Mouse (Mus musculus): ENCODE data around the gene Fer. TPM values are rescaled to one million over a fixed set of nuclear protein-coding genes. Genes with fewer than 3 reads are reported as not detected.
A peak's percentile ranks its signal among the peaks of the same experiment; 100 is the strongest.

Gene Fer
- total and polyA plus RNA-seq, 2 experiments from 2014 or later = 22.1 to 31.8 TPM

GRCm38 (mm10) chr17:63864171-63864571 lies 1.3 kb downstream of the Fer start:
- Histone ChIP-seq H3K4me1 (ENCODE audit: insufficient read depth) (peaks cover 7% of the 10 kb centered on the region; the same call in 1 of the 2 replicates), H3K9ac (peak overlapping the region; percentile 94), H3K9me3 (ENCODE audit: low read length) (no peaks in the 10 kb centered on the region), H3K4me2 (ENCODE audit: low read depth) (peak overlapping the region; percentile 87), H3K4me3 (ENCODE audit: low read depth, low read length) (peak overlapping the region; percentile 95), H3K27ac (ENCODE audit: low read depth, low read length) (peak overlapping the region; percentile 87), H3K27me3 (ENCODE audit: insufficient read depth, low read length) (no peaks in the 10 kb centered on the region), H3K36me3 (ENCODE audit: insufficient read depth) (no peaks in the 10 kb centered on the region)
- WGBS = 4% methylated on average over 37 of the region's 48 CpGs
- DNase-seq (no peak), ATAC-seq (peak; percentile 58)
- 0 out of 2 replicates have a peak, but pooled peaks have one; percentile 29 for TF ChIP-seq CTCF (IDR thresholded peaks at IDR 0.05; ENCODE audit: low read depth)

GRCm38 (mm10) chr17:63871773-63872172 lies 8.9 kb downstream of the Fer start:
- ATAC-seq = no peak
- TF ChIP-seq CTCF (IDR thresholded peaks at IDR 0.05; ENCODE audit: low read depth) = no peak
- H3K4me3 ChIP-seq (ENCODE audit: low read depth, low read length) = no peak overlapping the region
- no peaks in the 10 kb centered on the region for H3K36me3 ChIP-seq (ENCODE audit: insufficient read depth)
- no peak overlapping the region for H3K27ac ChIP-seq (ENCODE audit: low read depth, low read length)
- no peak overlapping the region for H3K9ac ChIP-seq
- H3K4me2 ChIP-seq (ENCODE audit: low read depth) = no peak overlapping the region
- 91% methylated on average over 7 of the region's 7 CpGs for WGBS
- no peak for DNase-seq
- H3K9me3 ChIP-seq (ENCODE audit: low read length) = no peaks in the 10 kb centered on the region
- no peaks in the 10 kb centered on the region for H3K27me3 ChIP-seq (ENCODE audit: insufficient read depth, low read length)
- no peaks in the 10 kb centered on the region for H3K4me1 ChIP-seq (ENCODE audit: insufficient read depth)

- no peak overlapping the region for H3K9ac ChIP-seq
- H3K36me3 ChIP-seq (ENCODE audit: insufficient read depth) = no peaks in the 10 kb centered on the region
- no peak for TF ChIP-seq CTCF (IDR thresholded peaks at IDR 0.05; ENCODE audit: low read depth)
- no peak overlapping the region for H3K4me3 ChIP-seq (ENCODE audit: low read depth, low read length)
- no peaks in the 10 kb centered on the region for H3K27me3 ChIP-seq (ENCODE audit: insufficient read depth, low read length)
- DNase-seq = no peak
- H3K4me2 ChIP-seq (ENCODE audit: low read depth) = no peak overlapping the region
- H3K4me1 ChIP-seq (ENCODE audit: insufficient read depth) = no peaks in the 10 kb centered on the region
- 68% methylated on average over 4 of the region's 4 CpGs for WGBS
- H3K9me3 ChIP-seq (ENCODE audit: low read length) = no peaks in the 10 kb centered on the region
- ATAC-seq = no peak
- no peak overlapping the region for H3K27ac ChIP-seq (ENCODE audit: low read depth, low read length)
Observed at GRCm38 (mm10) chr17:63878889-63879288, 16.0 kb downstream of the Fer start.

GRCm38 (mm10) chr17:63880009-63880408 lies 17.1 kb downstream of the Fer start:
- Histone ChIP-seq H3K4me3 (ENCODE audit: low read depth, low read length) (no peak overlapping the region), H3K4me2 (ENCODE audit: low read depth) (no peak overlapping the region), H3K27ac (ENCODE audit: low read depth, low read length) (no peak overlapping the region), H3K27me3 (ENCODE audit: insufficient read depth, low read length) (no peaks in the 10 kb centered on the region), H3K9ac (no peak overlapping the region), H3K9me3 (ENCODE audit: low read length) (no peaks in the 10 kb centered on the region), H3K4me1 (ENCODE audit: insufficient read depth) (no peaks in the 10 kb centered on the region), H3K36me3 (ENCODE audit: insufficient read depth) (no peaks in the 10 kb centered on the region)
- WGBS = 84% methylated on average over 4 of the region's 4 CpGs
- TF ChIP-seq CTCF (IDR thresholded peaks at IDR 0.05; ENCODE audit: low read depth) = no peak
- ATAC-seq (no peak), DNase-seq (no peak)

GRCm38 (mm10) chr17:63886988-63887387 lies 24.1 kb downstream of the Fer start:
- Histone ChIP-seq H3K9me3 (ENCODE audit: low read length) (no peaks in the 10 kb centered on the region), H3K36me3 (ENCODE audit: insufficient read depth) (no peaks in the 10 kb centered on the region), H3K9ac (no peak overlapping the region), H3K4me2 (ENCODE audit: low read depth) (no peak overlapping the region), H3K27me3 (ENCODE audit: insufficient read depth, low read length) (no peaks in the 10 kb centered on the region), H3K4me3 (ENCODE audit: low read depth, low read length) (no peak overlapping the region), H3K4me1 (ENCODE audit: insufficient read depth) (no peaks in the 10 kb centered on the region), H3K27ac (ENCODE audit: low read depth, low read length) (no peak overlapping the region)
- no peak for TF ChIP-seq CTCF (IDR thresholded peaks at IDR 0.05; ENCODE audit: low read depth)
- 93% methylated on average over 2 of the region's 2 CpGs for WGBS
- ATAC-seq = no peak
- DNase-seq = no peak

- ATAC-seq = no peak
- H3K27ac ChIP-seq (ENCODE audit: low read depth, low read length) = no peak overlapping the region
- H3K36me3 ChIP-seq (ENCODE audit: insufficient read depth) = no peaks in the 10 kb centered on the region
- no peak for TF ChIP-seq CTCF (IDR thresholded peaks at IDR 0.05; ENCODE audit: low read depth)
- no peaks in the 10 kb centered on the region for H3K4me1 ChIP-seq (ENCODE audit: insufficient read depth)
- H3K4me2 ChIP-seq (ENCODE audit: low read depth) = no peak overlapping the region
- H3K4me3 ChIP-seq (ENCODE audit: low read depth, low read length) = no peak overlapping the region
- no peak overlapping the region for H3K9ac ChIP-seq
- H3K27me3 ChIP-seq (ENCODE audit: insufficient read depth, low read length) = no peaks in the 10 kb centered on the region
- H3K9me3 ChIP-seq (ENCODE audit: low read length) = no peaks in the 10 kb centered on the region
- DNase-seq = no peak
Observed at GRCm38 (mm10) chr17:63890611-63891010, 27.7 kb downstream of the Fer start.

- Histone ChIP-seq H3K36me3 (ENCODE audit: insufficient read depth) (peaks cover 4% of the 10 kb centered on the region; the same call in 1 of the 2 replicates), H3K4me3 (ENCODE audit: low read depth, low read length) (no peak overlapping the region), H3K9me3 (ENCODE audit: low read length) (no peaks in the 10 kb centered on the region), H3K4me2 (ENCODE audit: low read depth) (no peak overlapping the region), H3K4me1 (ENCODE audit: insufficient read depth) (no peaks in the 10 kb centered on the region), H3K9ac (no peak overlapping the region), H3K27ac (ENCODE audit: low read depth, low read length) (no peak overlapping the region), H3K27me3 (ENCODE audit: insufficient read depth, low read length) (no peaks in the 10 kb centered on the region)
- DNase-seq (no peak), ATAC-seq (no peak)
- 87% methylated on average over 3 of the region's 3 CpGs for WGBS
- no peak for TF ChIP-seq CTCF (IDR thresholded peaks at IDR 0.05; ENCODE audit: low read depth)
Observed at GRCm38 (mm10) chr17:63895829-63896228, 33.0 kb downstream of the Fer start.

Measured in forebrain, postnatal 0 days (tissue).